Mouse (Mus musculus): ENCODE results near the gene Otop1.
A peak's percentile ranks its signal among the peaks of the same experiment; 100 is the strongest.

The Otop1 gene

GRCm38 (mm10) chr5:38301761-38302411 is 26.1 kb downstream of the Otop1 start:
- DNase-seq (ENCODE audit: low read depth in 1 of 2, low spot score in 2 of 2), result no peak

GRCm38 (mm10) chr5:38302651-38303050 is 26.9 kb downstream of the Otop1 start:
- DNase-seq (ENCODE audit: low read depth in 1 of 2, low spot score in 2 of 2), result no peak

GRCm38 (mm10) chr5:38305241-38305640 is 29.5 kb downstream of the Otop1 start:
- no peak for DNase-seq (ENCODE audit: low read depth in 1 of 2, low spot score in 2 of 2)

- DNase-seq (ENCODE audit: low read depth in 1 of 2, low spot score in 2 of 2), result peak; percentile 42 to 74
Measured at GRCm38 (mm10) chr5:38307255-38308101, 31.7 kb downstream of the Otop1 start.

- peak; percentile 7 to 13 for DNase-seq (ENCODE audit: low read depth in 1 of 2, low spot score in 2 of 2)
Measured at GRCm38 (mm10) chr5:38308873-38309272, 33.1 kb downstream of the Otop1 start.

GRCm38 (mm10) chr5:38309795-38310194 is 34.0 kb downstream of the Otop1 start:
- DNase-seq (ENCODE audit: low read depth in 1 of 2, low spot score in 2 of 2), result no peak

- no peak for DNase-seq (ENCODE audit: low read depth in 1 of 2, low spot score in 2 of 2)
Measured at GRCm38 (mm10) chr5:38318966-38319786, 43.4 kb downstream of the Otop1 start, which contains the start of gene Drd5. TSS of gene Drd5 (plus strand) at chr5:38319367.

GRCm38 (mm10) chr5:38333381-38333780 is 57.6 kb downstream of the Otop1 start:
- DNase-seq (ENCODE audit: low read depth in 1 of 2, low spot score in 2 of 2), result no peak

GRCm38 (mm10) chr5:38334582-38334981 is 58.8 kb downstream of the Otop1 start:
- DNase-seq (ENCODE audit: low read depth in 1 of 2, low spot score in 2 of 2), result no peak

GRCm38 (mm10) chr5:38343101-38343500 is 67.3 kb downstream of the Otop1 start:
- no peak for DNase-seq (ENCODE audit: low read depth in 1 of 2, low spot score in 2 of 2)

- no peak for DNase-seq (ENCODE audit: low read depth in 1 of 2, low spot score in 2 of 2)
Measured at GRCm38 (mm10) chr5:38346646-38347432, 71.1 kb downstream of the Otop1 start.

GRCm38 (mm10) chr5:38350351-38350929 is 74.7 kb downstream of the Otop1 start:
- no peak for DNase-seq (ENCODE audit: low read depth in 1 of 2, low spot score in 2 of 2)

Measured in monocyte, adult 2 months (primary cell).